Mouse (Mus musculus): ENCODE data around the gene Chchd3.

DNA sequence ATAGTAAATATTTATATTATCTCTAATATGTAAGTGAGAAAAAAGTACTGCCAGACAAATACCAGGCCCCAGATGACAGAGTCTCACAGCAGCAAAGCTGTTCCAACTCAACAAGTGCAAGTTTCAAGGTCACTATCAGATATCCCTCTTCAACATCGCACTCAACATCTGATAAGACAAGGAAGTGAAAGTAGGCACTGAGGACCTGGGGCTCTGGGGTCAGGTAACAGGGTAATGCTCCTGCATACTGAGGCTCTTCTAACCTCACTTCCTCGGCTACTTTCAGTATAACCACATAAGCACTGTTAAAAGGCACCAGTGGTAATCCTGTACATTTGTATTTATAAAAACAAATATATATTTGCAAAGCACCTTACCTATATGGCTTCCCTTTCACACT, 8.4 kb downstream of the Chchd3 start:
- TF ChIP-seq GATA1 (IDR thresholded peaks at IDR 0.05; ENCODE audit: borderline replicate concordance, low read length) (no peak), FLI1 (IDR thresholded peaks at IDR 0.05; ENCODE audit: low read length) (no peak)

All from megakaryocyte, embryonic 14.5 days (primary cell).